Mouse (Mus musculus): ENCODE measurements around the gene Pou2f1.

DNA sequence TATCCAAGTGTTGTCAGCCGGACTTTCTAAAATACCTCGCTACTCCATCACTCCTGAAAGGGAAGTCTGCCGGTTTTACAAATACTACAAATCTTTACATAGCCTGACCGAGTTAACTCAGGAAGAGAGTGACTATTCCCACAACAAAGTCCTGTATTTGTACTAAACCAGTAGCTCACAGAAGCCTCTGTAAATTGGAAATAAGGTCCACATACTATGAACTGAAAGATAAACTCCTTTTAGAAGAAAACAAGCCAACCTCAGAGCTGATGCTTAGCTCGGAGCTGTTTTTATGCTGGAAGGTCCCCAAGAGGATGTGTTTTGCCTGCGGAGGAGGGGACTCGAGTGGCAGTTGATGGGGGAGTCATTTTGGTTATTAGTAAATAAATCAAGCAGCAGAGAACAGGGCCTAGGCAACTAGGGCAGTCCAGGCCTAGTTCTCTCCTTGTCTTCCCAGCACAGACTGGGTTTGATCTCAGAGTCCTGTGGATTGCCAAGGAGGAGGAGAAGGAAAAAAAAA is 1.8 kb downstream of the Pou2f1 start:
- TF ChIP-seq CTCF (IDR thresholded peaks at IDR 0.05; ENCODE audit: low read depth, low read length) (no peak), POLR2AphosphoS5 (IDR thresholded peaks at IDR 0.05; ENCODE audit: insufficient replicate concordance, low read depth, low read length) (no peak)
